Mouse (Mus musculus) hindbrain, postnatal 0 days (tissue): ENCODE results near the gene Il9. TPM values are rescaled to one million over a fixed set of nuclear protein-coding genes. Genes with fewer than 3 reads are reported as not detected.
A peak's percentile ranks its signal among the peaks of the same experiment; 100 is the strongest.

Experiments used
- ATAC-seq: fragments of 200-750 bp; cut with Nextera tagmentation; 2 replicates; pipeline ENCODE4 v1.8.0; 2017; ENCODE audit warnings: mild to moderate bottlenecking, moderate TSS enrichment, moderate library complexity
- DNase-seq: peaks from one replicate; pipeline ENCODE4 v3.0.0-alpha.2; 2015; ENCODE audit warnings: low spot score
- H3K27ac ChIP-seq: fragments of 300-500 bp; sonication (generic); 2 replicates; pipeline ENCODE4 v1.5.1; 2014; ENCODE audit warnings: mild to moderate bottlenecking
- H3K27me3 ChIP-seq: fragments of 300-500 bp; sonication (generic); 2 replicates; pipeline ENCODE4 v1.6.1; 2014; ENCODE audit warnings: low read length, mixed read lengths; ENCODE audit not compliant: insufficient read depth
- H3K36me3 ChIP-seq: fragments of 300-500 bp; sonication (generic); 2 replicates; pipeline ENCODE4 v1.6.1; 2014; ENCODE audit warnings: low read length, mixed read lengths; ENCODE audit not compliant: insufficient read depth
- H3K4me1 ChIP-seq: fragments of 300-500 bp; sonication (generic); 2 replicates; pipeline ENCODE4 v1.6.1; 2014; ENCODE audit warnings: antibody characterized with exemption, low read length, mixed read lengths; ENCODE audit not compliant: insufficient read depth
- H3K4me2 ChIP-seq: fragments of 300-500 bp; sonication (generic); 2 replicates; pipeline ENCODE4 v1.6.1; 2014; ENCODE audit warnings: low read depth, mild to moderate bottlenecking, low read length, moderate library complexity, mixed read lengths
- H3K4me3 ChIP-seq: fragments of 300-500 bp; sonication (generic); 2 replicates; pipeline ENCODE4 v1.5.1; 2014; ENCODE audit warnings: low read length
- H3K9ac ChIP-seq: fragments of 300-500 bp; sonication (generic); replicated peaks from 2 replicates; pipeline ENCODE4 v1.6.1; 2014; ENCODE audit warnings: mild to moderate bottlenecking, low read length, moderate library complexity, mixed read lengths
- H3K9me3 ChIP-seq: fragments of 300-500 bp; sonication (generic); 2 replicates; pipeline ENCODE4 v1.6.1; 2016; ENCODE audit warnings: low read length, mixed read lengths
- CTCF ChIP-seq: IDR thresholded peaks from 2 replicates; pipeline ENCODE4 v1.5.1; 2016; ENCODE audit warnings: antibody characterized with exemption, control low read depth, low read depth
- WGBS: fragments of 180-500 bp; shearing (Covaris S2); extraction: QIAGEN DNeasy Blood & Tissue Kit; methylation state at CpG from one replicate; pipeline ENCODE4 v1.1.7; 2014; 5-methylcytosine and 5-hydroxymethylcytosine counted together
- polyA plus RNA-seq: library from polyadenylated mRNA; unstranded; fragments of >200 nt; fragmentation: Nextera tagmentation; extraction: Ambion mirVana; gene quantifications from 2 replicates; pipeline ENCODE4 v1.2.1, GENCODE M21; 2015
- total RNA-seq: library from RNA; depleted of rRNA; stranded (reverse); fragments of >200 nt; gene quantifications from 2 replicates; pipeline ENCODE4 v1.2.3, GENCODE M21; 2014; rRNA removed

The Il9 gene
- not detected in 2 replicates for total RNA-seq
- polyA plus RNA-seq: not detected in 2 replicates

- Histone ChIP-seq H3K36me3 (no peaks in the 10 kb centered on the region), H3K4me3 (no peak within 1 kb of the TSS), H3K9ac (no peak within 1 kb of the TSS), H3K4me1 (no peaks in the 10 kb centered on the region), H3K9me3 (no peaks in the 10 kb centered on the region), H3K4me2 (no peak within 1 kb of the TSS), H3K27ac (no peak within 1 kb of the TSS), H3K27me3 (no peaks in the 10 kb centered on the region)
- 83% methylated on average over 3 of the region's 3 CpGs for WGBS
- ATAC-seq (no peak), DNase-seq (no peak)
- no peak for TF ChIP-seq CTCF
Observed at GRCm38 (mm10) chr13:56482146-56482545, at the start of gene Il9. Gene Il9 (minus strand): TSS chr13:56482246.

GRCm38 (mm10) chr13:56529685-56530084, 47.6 kb upstream of the Il9 start:
- no peak for ATAC-seq

GRCm38 (mm10) chr13:56529031-56529430, 47.0 kb upstream of the Il9 start:
- no peaks in the 10 kb centered on the region for H3K4me1 ChIP-seq
- TF ChIP-seq CTCF: no peak
- no peak overlapping the region for H3K27ac ChIP-seq
- H3K27me3 ChIP-seq: no peaks in the 10 kb centered on the region
- no peak overlapping the region for H3K9ac ChIP-seq
- H3K4me3 ChIP-seq: no peak overlapping the region
- H3K9me3 ChIP-seq: no peaks in the 10 kb centered on the region
- no peak overlapping the region for H3K4me2 ChIP-seq
- 79% methylated on average over 4 of the region's 4 CpGs for WGBS
- no peak for ATAC-seq
- DNase-seq: no peak
- H3K36me3 ChIP-seq: no peaks in the 10 kb centered on the region

More at GRCm38 (mm10) chr13:56529685-56530084, 47.6 kb upstream of the Il9 start:
- WGBS: 60% methylated on average over 8 of the region's 8 CpGs
- no peak for DNase-seq
- Histone ChIP-seq H3K27me3 (no peaks in the 10 kb centered on the region), H3K4me1 (no peaks in the 10 kb centered on the region), H3K4me2 (no peak overlapping the region), H3K27ac (no peak overlapping the region), H3K36me3 (no peaks in the 10 kb centered on the region), H3K9ac (no peak overlapping the region), H3K9me3 (no peaks in the 10 kb centered on the region), H3K4me3 (no peak overlapping the region)
- no peak for TF ChIP-seq CTCF

GRCm38 (mm10) chr13:56528281-56528680, 46.2 kb upstream of the Il9 start:
- H3K9ac ChIP-seq: no peak overlapping the region
- WGBS: 86% methylated on average over 11 of the region's 11 CpGs
- H3K9me3 ChIP-seq: no peaks in the 10 kb centered on the region
- no peaks in the 10 kb centered on the region for H3K4me1 ChIP-seq
- no peak overlapping the region for H3K27ac ChIP-seq
- no peak for TF ChIP-seq CTCF
- H3K27me3 ChIP-seq: no peaks in the 10 kb centered on the region
- H3K36me3 ChIP-seq: no peaks in the 10 kb centered on the region
- no peak for ATAC-seq
- no peak overlapping the region for H3K4me3 ChIP-seq
- H3K4me2 ChIP-seq: no peak overlapping the region
- no peak for DNase-seq

- WGBS: 93% methylated on average over 7 of the region's 7 CpGs
- no peaks in the 10 kb centered on the region for H3K4me1 ChIP-seq
- ATAC-seq: no peak
- H3K4me3 ChIP-seq: no peak overlapping the region
- no peak overlapping the region for H3K27ac ChIP-seq
- no peak overlapping the region for H3K9ac ChIP-seq
- H3K4me2 ChIP-seq: no peak overlapping the region
- DNase-seq: no peak
- no peaks in the 10 kb centered on the region for H3K36me3 ChIP-seq
- no peak for TF ChIP-seq CTCF
- no peaks in the 10 kb centered on the region for H3K27me3 ChIP-seq
- H3K9me3 ChIP-seq: no peaks in the 10 kb centered on the region
Observed at GRCm38 (mm10) chr13:56527846-56528245, 45.8 kb upstream of the Il9 start.

- no peaks in the 10 kb centered on the region for H3K27me3 ChIP-seq
- H3K36me3 ChIP-seq: no peaks in the 10 kb centered on the region
- H3K4me3 ChIP-seq: no peak overlapping the region
- H3K9me3 ChIP-seq: no peaks in the 10 kb centered on the region
- no peak overlapping the region for H3K27ac ChIP-seq
- 89% methylated on average over 12 of the region's 12 CpGs for WGBS
- no peak for DNase-seq
- no peak overlapping the region for H3K4me2 ChIP-seq
- no peak for ATAC-seq
- no peak overlapping the region for H3K9ac ChIP-seq
- TF ChIP-seq CTCF: no peak
- H3K4me1 ChIP-seq: no peaks in the 10 kb centered on the region
Observed at GRCm38 (mm10) chr13:56526871-56527270, 44.8 kb upstream of the Il9 start.

GRCm38 (mm10) chr13:56522821-56523167, 40.7 kb upstream of the Il9 start:
- no peaks in the 10 kb centered on the region for H3K36me3 ChIP-seq
- peak overlapping the region; percentile 93 for H3K4me2 ChIP-seq
- ATAC-seq (no peak), DNase-seq (peak; percentile 18)
- 3% methylated on average over 8 of the region's 8 CpGs for WGBS
- no peaks in the 10 kb centered on the region for H3K9me3 ChIP-seq
- H3K27ac ChIP-seq: peak overlapping the region; percentile 62; the same call in 1 of the 2 replicates
- no peaks in the 10 kb centered on the region for H3K27me3 ChIP-seq
- peak overlapping the region; percentile 70 for H3K4me3 ChIP-seq
- H3K4me1 ChIP-seq: no peaks in the 10 kb centered on the region
- peak overlapping the region; percentile 56 for H3K9ac ChIP-seq
- no peak for TF ChIP-seq CTCF
